Mouse (Mus musculus) brain, adult 2 months (tissue): ENCODE data around the gene Mzt1.
"Not testable (repeated sequence)": the region's sequence is repeated elsewhere in the genome, so short reads cannot be mapped to it uniquely, and the experiment has no call there.

Experiments
- DNase-seq: peaks from one replicate; pipeline ENCODE4 v3.0.0; 2011; ENCODE audit warnings: low read depth, low spot score

Mzt1 gene

GRCm38 (mm10) chr14:99046031-99046781 lies at the start of gene Mzt1, which contains the start of gene Bora:
TSS of gene Mzt1 (minus strand) at chr14:99046134.
TSS of gene Bora (plus strand) at chr14:99046222.
- DNase-seq = peak; percentile 96

- DNase-seq = no peak
Measured at GRCm38 (mm10) chr14:99088947-99089346, 43.0 kb upstream of the Mzt1 start.

DNA sequence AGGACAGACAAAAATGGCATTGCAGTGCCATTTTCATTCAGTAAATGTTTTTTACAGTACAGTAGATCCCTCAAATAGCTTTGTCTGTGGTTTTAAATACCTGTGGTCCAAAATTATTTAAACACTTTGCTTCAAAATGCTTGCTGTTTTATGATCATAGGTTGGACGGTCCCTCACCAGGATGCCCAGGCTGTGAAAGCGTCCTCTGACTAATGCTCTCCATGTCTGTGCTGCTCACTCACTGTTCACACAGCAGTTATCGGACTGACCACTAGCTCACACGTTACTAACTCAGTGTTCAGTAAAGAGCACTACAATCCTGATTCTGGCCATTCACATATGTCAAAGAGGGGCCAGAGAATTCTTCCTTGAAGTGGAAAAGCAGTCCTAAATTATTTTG lies 25.2 kb upstream of the Mzt1 start:
- DNase-seq = no peak

DNA sequence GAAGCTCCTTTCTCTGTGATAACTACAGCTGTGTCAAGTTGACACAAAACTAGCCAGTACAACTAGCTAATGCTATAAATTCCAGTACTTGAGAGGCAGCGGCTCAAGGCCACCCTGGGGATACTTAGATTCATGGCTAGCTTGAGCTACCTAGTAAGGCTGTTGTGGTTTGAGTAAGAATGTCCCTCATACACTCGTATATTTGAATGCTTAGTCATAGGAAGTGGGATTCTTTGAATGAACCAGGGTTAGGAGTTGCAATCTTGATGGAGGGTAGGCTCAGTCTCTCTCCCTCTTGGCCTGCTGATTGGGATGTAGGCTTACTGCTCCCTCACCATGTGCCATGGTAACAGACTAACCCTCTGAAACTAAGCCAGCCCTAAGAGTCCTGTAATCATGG lies 17.2 kb upstream of the Mzt1 start:
- no peak for DNase-seq

DNA sequence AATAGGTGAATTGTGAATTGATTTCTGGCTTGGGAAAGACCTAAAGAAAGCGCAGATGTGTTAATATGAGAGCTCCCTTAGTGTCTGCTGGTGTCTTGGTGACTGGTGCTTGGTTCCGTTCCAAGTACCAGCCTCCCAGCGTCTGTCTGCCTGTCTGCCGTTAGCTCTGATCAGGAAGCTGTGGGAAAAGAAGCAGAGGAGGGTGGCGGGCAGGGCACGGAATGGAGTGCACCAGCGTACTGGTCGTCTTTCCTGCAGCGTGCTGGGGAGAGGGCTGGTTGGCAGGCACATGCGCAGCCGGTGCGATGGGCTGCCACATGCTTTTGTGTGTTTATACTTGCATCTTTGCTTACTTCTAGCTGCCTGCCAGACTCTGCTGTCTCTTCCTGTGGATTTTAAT lies 14.7 kb upstream of the Mzt1 start:
- peak; percentile 76 for DNase-seq

- peak; percentile 88 for DNase-seq
Measured at GRCm38 (mm10) chr14:99058959-99059586, 13.1 kb upstream of the Mzt1 start.

- peak; percentile 19 for DNase-seq
Measured at GRCm38 (mm10) chr14:99046782-99047181, 848 bp upstream of the Mzt1 start.

DNA sequence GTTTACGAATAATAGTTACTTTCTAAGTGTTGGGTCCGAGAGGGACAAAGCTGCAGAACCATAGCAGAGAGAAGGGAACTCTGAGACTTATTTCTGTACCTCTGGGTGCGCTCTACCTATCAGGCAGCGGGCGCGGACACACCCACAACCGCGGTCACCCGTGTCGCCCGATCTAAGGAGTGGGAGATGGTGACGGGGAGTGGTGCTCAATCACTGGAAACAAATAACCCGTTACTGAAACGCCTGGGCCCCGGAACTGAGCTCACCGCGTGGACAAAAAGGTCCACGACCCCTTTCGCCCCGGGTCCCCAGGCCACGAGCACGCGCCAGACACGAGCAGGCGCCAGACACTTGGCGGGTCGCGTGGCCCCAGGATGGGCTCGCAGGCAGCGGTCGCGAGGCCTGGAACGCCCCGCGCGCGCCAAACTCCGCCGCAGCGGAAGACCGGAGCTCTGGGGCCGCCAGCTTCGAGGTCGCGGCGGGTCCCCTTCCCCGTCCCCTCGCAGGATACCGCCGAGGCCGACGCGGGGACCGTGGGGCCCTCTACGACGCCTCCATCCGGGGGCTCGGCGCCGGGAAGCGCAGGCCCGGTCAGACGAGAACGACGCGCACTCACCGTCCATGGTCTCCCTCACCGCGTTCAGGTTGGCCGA lies 430 bp downstream of the Mzt1 start:
- peak; percentile 44 for DNase-seq

DNA sequence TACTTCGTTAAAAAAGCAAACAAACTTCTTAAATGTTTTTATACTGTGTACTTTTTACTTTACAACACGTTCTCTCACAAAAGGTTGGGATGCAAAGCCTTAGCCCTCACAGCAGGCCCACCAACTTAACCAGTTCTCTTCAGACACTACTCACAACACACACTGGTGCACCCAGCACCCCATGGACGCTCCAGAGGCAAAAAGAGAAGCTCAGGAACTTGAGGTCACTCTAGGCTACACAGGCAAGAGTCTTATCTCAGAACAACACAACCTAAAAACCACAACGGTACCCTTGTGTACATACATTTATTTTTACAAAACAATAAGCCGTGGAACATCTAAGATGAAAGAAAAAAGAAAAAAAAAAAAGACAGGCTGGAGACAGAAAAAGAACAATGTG lies 1.2 kb downstream of the Mzt1 start:
- DNase-seq = no peak

- DNase-seq = peak; percentile 42
Measured at GRCm38 (mm10) chr14:99044096-99044495, 1.8 kb downstream of the Mzt1 start.

DNA sequence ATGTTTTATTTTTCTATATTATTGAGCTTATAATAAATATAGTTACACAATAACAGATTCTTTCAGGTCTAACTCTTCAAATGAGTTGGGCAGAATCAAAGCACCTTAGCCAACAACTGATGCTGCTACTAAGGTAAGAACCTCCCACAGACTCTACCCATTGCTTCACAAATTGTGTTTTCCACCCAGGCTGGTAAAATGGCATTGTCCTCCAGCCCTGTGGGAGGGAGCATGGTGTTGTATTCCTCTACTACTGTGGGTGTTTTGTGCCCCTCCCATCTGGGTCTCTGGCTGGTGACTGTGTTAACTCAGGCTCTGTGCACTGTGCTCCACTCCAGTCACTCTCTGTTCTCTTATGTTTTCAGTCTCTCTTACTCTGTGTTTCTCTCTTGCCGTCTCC lies 2.4 kb downstream of the Mzt1 start:
- peak; percentile 32 for DNase-seq

- no peak for DNase-seq
Measured at GRCm38 (mm10) chr14:99041416-99041815, 4.5 kb downstream of the Mzt1 start.

DNA sequence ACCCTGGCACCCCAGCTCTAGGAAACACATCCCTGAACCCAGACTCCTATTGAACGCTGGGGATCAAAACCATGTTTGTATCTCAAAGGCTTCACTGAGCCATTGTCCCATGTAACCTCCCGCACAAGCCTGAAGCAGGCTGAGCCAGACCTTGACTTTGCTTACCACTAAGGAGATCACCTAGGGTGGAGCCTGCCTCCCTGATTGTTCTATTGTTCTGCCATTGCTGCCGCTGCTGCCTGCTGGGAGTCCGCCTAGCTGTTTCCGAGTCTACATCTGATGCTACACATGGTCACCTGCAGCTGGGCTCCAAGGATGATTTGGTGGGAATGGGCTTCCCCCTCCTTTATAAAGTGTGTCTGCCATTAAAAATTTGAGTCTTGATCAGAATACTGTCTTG lies 6.6 kb downstream of the Mzt1 start:
- not testable (repeated sequence) for DNase-seq

DNA sequence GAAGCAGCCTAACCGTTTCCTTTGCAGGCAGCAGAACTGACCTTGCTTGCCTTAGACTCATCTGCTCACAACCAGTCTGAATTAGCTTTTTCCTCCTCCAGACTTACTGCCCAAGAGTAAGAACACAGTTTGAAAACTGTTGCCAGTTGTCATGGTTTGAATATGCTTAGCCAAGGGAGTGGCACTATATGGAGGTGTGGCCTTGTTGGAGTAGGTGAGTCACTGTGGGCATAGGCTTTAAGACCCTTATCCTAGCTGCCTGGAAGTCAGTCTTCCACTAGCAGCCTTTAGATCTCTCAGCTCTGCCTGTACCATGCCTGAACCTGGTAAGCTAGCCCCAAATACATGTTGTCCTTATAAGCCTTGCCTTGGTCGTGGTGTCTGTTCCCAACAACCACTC lies 8.2 kb downstream of the Mzt1 start:
- no peak for DNase-seq

- no peak for DNase-seq
Measured at GRCm38 (mm10) chr14:99036039-99036438, 9.9 kb downstream of the Mzt1 start.

- DNase-seq = not testable (repeated sequence)
Measured at GRCm38 (mm10) chr14:99034851-99035250, 11.1 kb downstream of the Mzt1 start.

DNA sequence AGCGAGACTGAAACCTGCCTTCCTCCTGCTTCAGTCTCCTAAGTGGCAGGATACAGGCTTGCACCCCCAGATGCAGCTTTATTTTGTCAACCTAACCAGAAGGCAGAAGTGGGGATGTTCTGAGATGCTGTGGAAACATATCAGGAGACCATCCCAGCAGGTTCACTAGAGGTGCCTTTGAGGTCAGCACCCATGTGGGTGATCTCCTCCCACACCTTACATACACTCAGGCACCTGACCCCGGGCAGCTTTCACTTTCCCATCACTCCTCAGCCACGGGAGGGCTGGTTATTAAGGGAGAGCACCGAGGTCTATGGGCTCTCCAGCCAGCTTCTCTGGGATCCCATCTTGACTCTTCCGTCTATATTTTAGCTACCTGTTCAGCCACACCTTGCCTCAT lies 13.3 kb downstream of the Mzt1 start:
- DNase-seq = no peak

GRCm38 (mm10) chr14:99031337-99031873 lies 14.5 kb downstream of the Mzt1 start:
- no peak for DNase-seq

DNA sequence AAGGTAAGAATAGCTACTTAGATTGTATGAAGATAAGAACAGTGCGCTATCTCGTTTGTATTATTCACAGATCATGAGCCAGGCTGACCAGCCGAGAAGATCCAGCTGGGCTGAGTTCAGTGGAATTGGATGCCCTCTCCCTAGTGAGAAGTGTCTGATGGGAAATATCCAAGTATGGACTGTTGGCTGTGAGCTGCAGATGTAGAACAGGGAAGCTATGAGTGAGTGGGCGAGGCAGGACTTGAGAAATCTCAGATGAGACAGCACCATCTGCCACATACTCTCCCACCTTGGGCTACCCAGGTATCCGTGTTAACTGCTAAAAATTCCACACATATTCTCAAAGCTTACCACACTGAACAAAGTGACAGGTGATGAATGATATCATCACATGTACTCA lies 15.9 kb downstream of the Mzt1 start:
- DNase-seq = peak; percentile 55

DNA sequence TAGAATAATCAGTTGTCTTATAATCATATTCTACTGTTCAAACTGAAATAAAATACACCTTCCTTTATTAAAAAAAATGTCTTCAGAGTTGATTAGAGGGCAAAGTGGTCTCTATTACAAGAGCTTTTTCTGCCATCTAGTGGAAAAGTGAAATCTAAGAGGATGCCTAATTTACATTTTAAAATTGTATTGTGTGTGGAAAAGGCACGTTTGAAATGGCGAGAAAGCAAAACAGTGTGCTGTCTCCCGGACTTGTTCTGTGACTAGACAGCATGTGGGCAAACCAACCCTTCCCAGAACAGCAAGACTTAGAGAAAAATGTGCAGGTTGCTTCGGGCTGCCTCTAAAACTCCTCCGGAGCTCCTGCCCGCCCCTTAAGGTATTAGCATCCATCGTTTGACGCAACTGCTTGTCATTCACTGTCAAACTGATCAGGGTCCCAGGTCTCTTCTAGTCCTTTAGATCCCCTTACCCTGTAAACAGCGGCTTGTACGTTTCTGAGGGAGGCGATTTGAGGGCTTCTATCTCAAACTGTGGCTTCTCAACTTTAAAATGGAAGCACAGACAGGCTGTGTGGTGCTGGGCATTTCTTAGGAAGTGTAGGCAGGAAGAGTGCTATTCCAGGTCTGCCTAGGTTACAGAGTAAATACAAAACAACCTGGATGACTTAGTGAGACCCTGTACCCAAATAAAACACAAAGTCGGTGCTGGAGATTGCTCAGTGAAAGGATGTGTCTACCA lies 23.4 kb downstream of the Mzt1 start:
- DNase-seq = peak; percentile 33

GRCm38 (mm10) chr14:99019136-99019808 lies 26.7 kb downstream of the Mzt1 start:
- no peak for DNase-seq
